In genomic region chr4:82154021-82154555, GRCm38 (mm10) we compare ENCODE assay signal across 14 mouse cellular contexts.
DNase-seq lines count a peak whose midpoint lies in the region.
"Had no signal": no experiment of that assay in that cellular context is flagged by ENCODE, and none has a peak within 500 bp of the region (broad histone marks: within the 10 kb centered on the region; RNA-seq: fewer than 3 reads in every experiment).

No protein-coding gene starts in this region.

- peak; percentile 47 for DNase-seq in layer of hippocampus, adult 11-12 months (ENCODE audit: low spot score)
- no peak for DNase-seq in layer of hippocampus, postnatal 10 days (ENCODE audit: low spot score in 2 of 2)
- peak; percentile 11 for DNase-seq in lung, postnatal 10 days
- DNase-seq in lung, postnatal 25 days (ENCODE audit: low spot score): no peak
- peak; percentile 18 for DNase-seq in adipocyte (ENCODE audit: low spot score)
- DNase-seq in ovary, postnatal 10 days (ENCODE audit: low spot score): no peak
- DNase-seq in thymus, postnatal 10 days (ENCODE audit: low spot score in 2 of 2): no peak
- DNase-seq: adrenal gland, adult 2 months; adrenal gland, postnatal 25 days; cerebellum, adult 18-20 months; cerebellum, adult 9-11 months; cerebellum, postnatal 36 days; gastrocnemius, postnatal 14 days; heart, postnatal 36 days had no signal

Comparison
In these comparisons a context has a peak if more than half of its experiments do, and no peak if none do; other contexts are left out.
1. DNase-seq: peak in layer of hippocampus, adult 11-12 months (single experiment), lung, postnatal 10 days (single experiment) and adipocyte (single experiment); none in layer of hippocampus, postnatal 10 days (0 of 2), lung, postnatal 25 days (single experiment), ovary, postnatal 10 days (single experiment) and thymus, postnatal 10 days (0 of 2).